Mouse (Mus musculus) forebrain, embryonic 11.5 days (tissue): Measurements from ENCODE around the gene Mrps24. TPM values are rescaled to one million over a fixed set of nuclear protein-coding genes. Genes with fewer than 3 reads are reported as not detected.

Experiments used
- ATAC-seq: fragments of 200-750 bp; cut with Nextera tagmentation; replicated peaks from 2 replicates; pipeline ENCODE4 v1.8.0; 2017; ENCODE audit warnings: moderate TSS enrichment; ENCODE audit not compliant: low FRiP score
- DNase-seq: peaks from one replicate; pipeline ENCODE4 v3.0.0-alpha.2; 2017; ENCODE audit warnings: low spot score
- H3K27ac ChIP-seq: fragments of 300-500 bp; sonication (generic); 2 replicates; pipeline ENCODE4 v1.5.1; 2014; ENCODE audit warnings: low read depth, low read length
- H3K27me3 ChIP-seq: fragments of 300-500 bp; sonication (generic); 2 replicates; pipeline ENCODE4 v1.6.1; 2014; ENCODE audit warnings: mild to moderate bottlenecking, low read length, mixed read lengths; ENCODE audit not compliant: control insufficient read depth, insufficient read depth
- H3K36me3 ChIP-seq: fragments of 300-500 bp; sonication (generic); 2 replicates; pipeline ENCODE4 v1.6.1; 2014; ENCODE audit warnings: mild to moderate bottlenecking, low read length, moderate library complexity, mixed read lengths; ENCODE audit not compliant: control insufficient read depth, insufficient read depth
- H3K4me1 ChIP-seq: fragments of 300-500 bp; sonication (generic); replicated peaks from 2 replicates; pipeline ENCODE4 v1.6.1; 2014; ENCODE audit warnings: low read length, mixed read lengths; ENCODE audit not compliant: control insufficient read depth, insufficient read depth
- H3K4me2 ChIP-seq: fragments of 300-500 bp; sonication (generic); 2 replicates; pipeline ENCODE4 v1.6.1; 2014; ENCODE audit warnings: low read depth, mild to moderate bottlenecking, low read length, moderate library complexity, mixed read lengths; ENCODE audit not compliant: severe bottlenecking
- H3K4me3 ChIP-seq: fragments of 300-500 bp; sonication (generic); 2 replicates; pipeline ENCODE4 v1.5.1; 2014; ENCODE audit warnings: low read depth, low read length
- H3K9ac ChIP-seq: fragments of 300-500 bp; sonication (generic); 2 replicates; pipeline ENCODE4 v1.6.1; 2014; ENCODE audit warnings: low read length
- H3K9me3 ChIP-seq: fragments of 300-500 bp; sonication (generic); 2 replicates; pipeline ENCODE4 v1.6.1; 2016; ENCODE audit warnings: low read length, mixed read lengths; ENCODE audit not compliant: control insufficient read depth
- WGBS: fragments of 180-500 bp; shearing (Covaris S2); extraction: QIAGEN DNeasy Blood & Tissue Kit; methylation state at CpG from one replicate; pipeline ENCODE4 v1.1.7; 2014; 5-methylcytosine and 5-hydroxymethylcytosine counted together
- polyA plus RNA-seq: library from polyadenylated mRNA; unstranded; fragments of >200 nt; fragmentation: Nextera tagmentation; extraction: Ambion mirVana; gene quantifications from 2 replicates; pipeline ENCODE4 v1.2.1, GENCODE M21; 2014

The Mrps24 gene
- polyA plus RNA-seq, 1 experiment from 2014 or later: 166 TPM

- peaks cover 3% of the 10 kb centered on the region for H3K36me3 ChIP-seq
- no peak overlapping the region for H3K27ac ChIP-seq
- no peak overlapping the region for H3K4me3 ChIP-seq
- H3K4me2 ChIP-seq: no peak overlapping the region
- H3K9me3 ChIP-seq: no peaks in the 10 kb centered on the region
- no peaks in the 10 kb centered on the region for H3K27me3 ChIP-seq
- no peaks in the 10 kb centered on the region for H3K4me1 ChIP-seq
- DNase-seq (no peak), ATAC-seq (no peak)
- WGBS: 90% methylated on average over 11 of the region's 11 CpGs
- no peak overlapping the region for H3K9ac ChIP-seq
Observed at GRCm38 (mm10) chr11:5716246-5716645, 766 bp upstream of the Mrps24 start.

GRCm38 (mm10) chr11:5715179-5715578 is 301 bp downstream of the Mrps24 start:
- 93% methylated on average over 9 of the region's 9 CpGs for WGBS
- peaks cover 3% of the 10 kb centered on the region for H3K36me3 ChIP-seq
- H3K4me3 ChIP-seq: no peak overlapping the region
- no peaks in the 10 kb centered on the region for H3K9me3 ChIP-seq
- H3K27ac ChIP-seq: no peak overlapping the region
- no peaks in the 10 kb centered on the region for H3K4me1 ChIP-seq
- no peaks in the 10 kb centered on the region for H3K27me3 ChIP-seq
- no peak for ATAC-seq
- no peak overlapping the region for H3K9ac ChIP-seq
- DNase-seq: no peak
- no peak overlapping the region for H3K4me2 ChIP-seq

GRCm38 (mm10) chr11:5707530-5708353 is 7.7 kb downstream of the Mrps24 start:
- Histone ChIP-seq H3K4me2 (peak overlapping the region; percentile 88), H3K4me1 (peaks cover 3% of the 10 kb centered on the region; the same call in 1 of the 2 replicates), H3K9ac (peak overlapping the region; percentile 94), H3K4me3 (peak overlapping the region; percentile 97), H3K9me3 (no peaks in the 10 kb centered on the region), H3K36me3 (peaks cover 5% of the 10 kb centered on the region; the same call in 1 of the 2 replicates), H3K27me3 (no peaks in the 10 kb centered on the region), H3K27ac (no peak overlapping the region)
- 22% methylated on average over 48 of the region's 50 CpGs for WGBS
- DNase-seq: peak; percentile 96
- ATAC-seq: peak; percentile 97

- Histone ChIP-seq H3K27ac (no peak overlapping the region), H3K36me3 (peaks cover 5% of the 10 kb centered on the region; the same call in 1 of the 2 replicates), H3K4me1 (peaks cover 3% of the 10 kb centered on the region; the same call in 1 of the 2 replicates), H3K9ac (peak overlapping the region; percentile 94), H3K4me3 (peak overlapping the region; percentile 97), H3K9me3 (no peaks in the 10 kb centered on the region), H3K4me2 (peak overlapping the region; percentile 88), H3K27me3 (no peaks in the 10 kb centered on the region)
- ATAC-seq (peak; percentile 76), DNase-seq (no peak)
- WGBS: 2% methylated on average over 43 of the region's 43 CpGs
Observed at GRCm38 (mm10) chr11:5706874-5707529, 8.5 kb downstream of the Mrps24 start.

- Histone ChIP-seq H3K9ac (no peak overlapping the region), H3K36me3 (peaks cover 5% of the 10 kb centered on the region; the same call in 1 of the 2 replicates), H3K4me1 (peaks cover 3% of the 10 kb centered on the region; the same call in 1 of the 2 replicates), H3K27ac (no peak overlapping the region), H3K27me3 (no peaks in the 10 kb centered on the region), H3K9me3 (no peaks in the 10 kb centered on the region), H3K4me2 (no peak overlapping the region), H3K4me3 (no peak overlapping the region)
- no peak for ATAC-seq
- 93% methylated on average over 9 of the region's 9 CpGs for WGBS
- no peak for DNase-seq
Observed at GRCm38 (mm10) chr11:5705972-5706371, 9.5 kb downstream of the Mrps24 start.

GRCm38 (mm10) chr11:5703341-5703740 is 12.1 kb downstream of the Mrps24 start:
- Histone ChIP-seq H3K4me2 (no peak overlapping the region), H3K9ac (no peak overlapping the region), H3K4me3 (no peak overlapping the region), H3K4me1 (peaks cover 3% of the 10 kb centered on the region; the same call in 1 of the 2 replicates), H3K36me3 (peaks cover 5% of the 10 kb centered on the region; the same call in 1 of the 2 replicates), H3K9me3 (no peaks in the 10 kb centered on the region), H3K27ac (no peak overlapping the region), H3K27me3 (no peaks in the 10 kb centered on the region)
- no peak for ATAC-seq
- DNase-seq: no peak
- WGBS: 94% methylated on average over 1 of the region's 1 CpGs

GRCm38 (mm10) chr11:5702957-5703332 is 12.5 kb downstream of the Mrps24 start:
- no peak for DNase-seq
- Histone ChIP-seq H3K4me3 (no peak overlapping the region), H3K9ac (no peak overlapping the region), H3K27ac (no peak overlapping the region), H3K27me3 (no peaks in the 10 kb centered on the region), H3K36me3 (peaks cover 5% of the 10 kb centered on the region; the same call in 1 of the 2 replicates), H3K4me1 (peaks cover 3% of the 10 kb centered on the region; the same call in 1 of the 2 replicates), H3K9me3 (no peaks in the 10 kb centered on the region), H3K4me2 (no peak overlapping the region)
- WGBS: 85% methylated on average over 6 of the region's 6 CpGs
- no peak for ATAC-seq

- peaks cover 3% of the 10 kb centered on the region; the same call in 1 of the 2 replicates for H3K4me1 ChIP-seq
- H3K9me3 ChIP-seq: no peaks in the 10 kb centered on the region
- no peaks in the 10 kb centered on the region for H3K27me3 ChIP-seq
- H3K9ac ChIP-seq: no peak overlapping the region
- peaks cover 5% of the 10 kb centered on the region; the same call in 1 of the 2 replicates for H3K36me3 ChIP-seq
- ATAC-seq (no peak), DNase-seq (no peak)
- H3K4me2 ChIP-seq: no peak overlapping the region
- H3K27ac ChIP-seq: no peak overlapping the region
- 80% methylated on average over 5 of the region's 5 CpGs for WGBS
- H3K4me3 ChIP-seq: no peak overlapping the region
Observed at GRCm38 (mm10) chr11:5702271-5702956, 13.1 kb downstream of the Mrps24 start.
